Mouse (Mus musculus) kidney, adult 2 months (tissue): ENCODE measurements around the gene Vmn2r116.
"Not testable (repeated sequence)": the region's sequence is repeated elsewhere in the genome, so short reads cannot be mapped to it uniquely, and the experiment has no call there.

ENCODE experiments used
- CTCF ChIP-seq: fragments of 200-500 bp; conservative IDR thresholded peaks from 2 replicates; pipeline ENCODE4 v1.5.1; 2011; ENCODE audit warnings: low read depth, mild to moderate bottlenecking, control low read depth, low read length, moderate library complexity, mixed read lengths; ENCODE audit not compliant: insufficient read depth, insufficient read length
- POLR2A ChIP-seq: fragments of 200-500 bp; IDR thresholded peaks from one replicate; pipeline ENCODE4 v1.6.1; 2011; ENCODE audit warnings: low read depth, low read length, control low read depth

DNA sequence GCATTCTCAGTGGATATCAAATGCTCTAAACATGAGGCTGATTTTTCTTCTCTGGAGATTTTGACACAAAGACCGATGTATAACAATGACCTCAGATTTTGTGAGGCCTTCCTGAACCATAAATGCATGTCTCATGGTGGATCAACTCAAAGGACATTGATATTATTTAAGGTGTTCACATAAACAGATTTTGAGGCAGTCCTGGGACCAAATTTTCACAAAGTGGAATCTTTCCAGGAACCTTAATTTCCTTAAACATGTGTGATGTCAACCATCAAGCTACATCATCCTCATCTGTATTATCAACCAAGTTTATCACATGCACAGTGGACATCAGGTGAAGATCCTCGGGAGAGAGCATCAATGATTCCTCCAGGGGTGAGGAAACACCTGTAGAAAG is 41.0 kb upstream of the Vmn2r116 start, which contains the start of gene Vmn2r115:
- not testable (repeated sequence) for TF ChIP-seq CTCF, POLR2A
